Mouse (Mus musculus) gastrocnemius, postnatal 10 days (tissue): ENCODE measurements at regions not wholly inside any gene's neighbourhood (a gene's known extent, or its start where the extent isn't known, plus 50 kb on each side); places are given as distances from the start of the nearest gene placed in this dataset.

ENCODE experiments used
- DNase-seq: peaks from one replicate; pipeline ENCODE4 v3.0.0; 2021; ENCODE audit warnings: mixed read lengths

GRCm38 (mm10) chr10:83897558-83897957, 174.9 kb downstream of the 1500009L16Rik start:
- no peak for DNase-seq

- DNase-seq = no peak
Observed at GRCm38 (mm10) chr10:83906751-83907150, 184.1 kb downstream of the 1500009L16Rik start.

DNA sequence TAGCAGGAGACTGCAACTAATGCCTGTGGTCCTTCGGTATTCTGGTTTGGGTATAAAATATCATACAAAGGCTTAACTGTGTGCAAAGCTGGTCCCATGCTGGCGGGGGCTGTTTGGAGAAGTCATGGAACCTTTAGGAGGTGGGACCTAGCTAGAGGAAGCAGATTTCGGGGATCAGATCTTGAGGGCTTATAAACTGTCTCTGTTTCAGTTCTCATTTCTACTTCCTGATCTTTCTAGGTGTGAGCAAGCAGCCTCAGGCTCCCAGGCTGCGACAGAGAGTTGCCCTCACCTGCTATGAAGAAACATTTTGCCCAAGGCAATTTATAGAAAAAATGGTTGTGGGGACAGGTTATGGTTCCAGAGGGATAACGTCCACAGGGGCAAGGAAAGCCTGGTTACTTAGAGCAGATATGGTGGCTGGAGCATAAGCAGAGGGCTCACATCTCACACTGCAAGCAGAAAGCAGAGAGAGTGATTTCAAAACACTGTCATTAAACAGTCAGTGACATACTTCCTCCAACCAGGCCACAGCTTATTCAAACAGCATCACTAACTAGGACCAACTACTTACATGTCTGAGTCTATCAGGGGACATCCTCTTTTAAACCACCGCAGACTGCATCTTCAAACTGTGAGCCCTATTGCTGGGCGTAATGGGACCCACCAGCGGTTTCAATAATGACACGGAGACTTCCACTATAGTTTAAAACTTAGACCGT, 188.1 kb downstream of the 1500009L16Rik start:
- no peak for DNase-seq

- DNase-seq = no peak
Observed at GRCm38 (mm10) chr10:83914401-83915132, 191.9 kb downstream of the 1500009L16Rik start.

- no peak for DNase-seq
Observed at GRCm38 (mm10) chr10:83915133-83915730, 192.6 kb downstream of the 1500009L16Rik start.

DNA sequence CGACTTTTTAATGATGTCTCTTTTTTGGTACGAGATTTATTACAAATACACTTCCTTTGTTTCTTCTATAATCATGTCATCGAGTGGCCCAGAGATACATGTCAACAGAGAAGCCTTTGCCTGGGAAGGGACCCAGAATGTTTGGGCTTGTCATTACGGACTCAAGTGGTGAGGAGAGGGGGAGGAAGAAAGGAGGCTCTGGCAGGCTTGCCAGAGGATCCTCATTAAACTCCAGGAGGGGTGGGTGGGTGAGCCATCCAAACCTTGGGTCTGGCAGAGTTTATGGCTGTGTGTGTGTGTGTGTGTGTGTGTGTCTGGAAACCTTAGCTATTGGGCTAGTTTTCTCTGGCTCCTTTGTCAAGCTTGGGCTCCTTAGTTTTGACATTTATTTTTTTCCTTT, 204.3 kb downstream of the 1500009L16Rik start:
- DNase-seq = peak; percentile 11

DNA sequence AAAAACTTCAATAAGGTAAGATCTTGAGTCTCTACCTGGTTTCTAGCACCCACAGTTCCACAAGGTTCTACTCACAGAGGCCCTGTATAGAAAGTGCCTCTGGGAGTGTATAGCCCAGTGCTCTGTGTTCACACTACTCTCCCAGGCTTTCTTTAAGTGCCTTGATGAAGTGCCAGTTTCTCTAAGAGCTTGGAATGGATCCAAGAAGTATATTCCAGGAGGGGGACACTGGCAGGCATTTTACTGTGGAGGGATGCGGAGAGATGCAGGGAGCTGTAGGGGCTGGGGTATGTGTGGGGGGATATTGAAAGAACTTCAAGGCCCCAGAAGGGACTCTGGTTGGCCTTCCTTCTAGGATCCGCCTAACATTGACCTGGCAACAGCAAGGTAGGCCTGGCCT, 204.9 kb downstream of the 1500009L16Rik start:
- DNase-seq = no peak

DNA sequence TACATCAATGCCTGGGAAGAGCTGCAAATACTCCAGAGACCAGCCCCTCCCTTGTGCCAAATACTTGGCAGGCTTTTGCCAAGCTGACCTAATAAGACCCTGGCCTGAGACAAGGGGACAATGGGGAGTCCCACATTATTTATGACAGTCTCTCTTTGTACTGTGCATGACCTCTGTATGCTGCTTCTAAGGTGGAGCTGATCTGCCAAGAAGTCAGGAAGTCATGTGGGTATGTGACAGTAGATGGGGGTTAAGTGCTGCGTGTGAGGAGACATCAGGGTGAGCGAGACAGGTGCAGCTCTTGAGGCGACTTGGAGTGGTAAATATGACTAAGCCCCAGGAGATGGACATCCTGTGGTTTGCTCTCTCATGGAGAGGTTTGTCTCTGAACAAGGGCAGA, 209.1 kb downstream of the 1500009L16Rik start:
- no peak for DNase-seq

DNA sequence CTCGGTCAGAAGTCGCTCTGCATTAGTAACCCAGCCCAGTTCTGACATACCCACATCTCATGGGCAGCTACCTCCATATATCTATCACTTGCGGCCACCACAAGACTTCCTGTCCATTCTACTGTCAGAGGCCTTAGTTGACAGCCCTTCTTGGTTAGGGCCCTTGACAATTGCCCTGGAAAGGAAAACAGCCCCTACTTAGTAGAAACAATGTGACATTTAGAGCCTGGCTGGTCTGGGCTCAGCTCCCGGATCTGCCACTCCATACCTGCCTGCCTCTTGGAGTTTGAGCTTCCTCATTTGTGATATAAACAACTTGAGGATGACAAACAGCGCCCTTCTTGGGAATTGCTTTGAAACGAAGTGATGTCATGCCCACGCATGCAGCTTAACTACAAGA, 210.5 kb downstream of the 1500009L16Rik start:
- no peak for DNase-seq

DNA sequence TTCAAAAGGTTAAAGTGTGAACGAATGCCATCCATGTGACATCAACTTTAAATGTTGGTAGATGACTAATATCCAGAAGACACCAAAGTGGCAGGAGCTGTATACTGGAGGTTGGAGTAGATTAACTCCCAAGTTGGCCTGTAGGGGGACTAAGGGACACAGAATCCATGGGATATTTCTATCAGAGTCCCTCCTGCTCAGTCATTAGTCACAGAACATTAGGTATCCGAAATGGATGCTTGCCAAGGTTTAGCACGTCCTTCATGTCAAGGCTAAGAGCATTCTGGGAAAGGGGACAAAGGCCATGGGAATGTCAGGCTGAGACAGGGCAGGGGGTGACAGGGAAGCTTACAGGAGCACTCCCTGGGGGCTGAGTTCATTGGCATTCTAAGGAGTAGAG, 211.8 kb downstream of the 1500009L16Rik start:
- no peak for DNase-seq

- no peak for DNase-seq
Observed at GRCm38 (mm10) chr10:83937168-83937567, 214.5 kb downstream of the 1500009L16Rik start.

- no peak for DNase-seq
Observed at GRCm38 (mm10) chr10:83942101-83942500, 219.4 kb downstream of the 1500009L16Rik start.

DNA sequence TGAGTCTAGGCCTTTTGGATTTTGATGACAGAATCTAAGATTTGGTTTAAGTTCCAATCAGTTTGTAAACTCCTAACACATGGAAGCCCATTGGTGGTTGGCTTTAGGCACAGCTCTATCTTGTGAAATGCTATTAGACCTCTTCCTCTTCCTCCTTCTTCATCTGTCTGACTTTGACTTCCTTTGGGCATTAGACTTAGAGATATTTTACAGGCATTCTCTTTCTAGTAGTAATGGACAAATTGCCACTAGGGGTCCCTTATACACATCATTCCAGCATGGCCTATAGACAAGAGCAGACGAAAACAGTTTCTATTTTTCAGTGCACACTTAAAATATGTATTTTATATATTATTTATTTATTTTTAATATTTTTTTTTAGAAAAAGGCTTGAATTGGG, 221.5 kb downstream of the 1500009L16Rik start:
- no peak for DNase-seq

- DNase-seq = no peak
Observed at GRCm38 (mm10) chr10:83944897-83945296, 222.2 kb downstream of the 1500009L16Rik start.

GRCm38 (mm10) chr10:83945503-83945902, 222.8 kb downstream of the 1500009L16Rik start:
- DNase-seq = no peak

DNA sequence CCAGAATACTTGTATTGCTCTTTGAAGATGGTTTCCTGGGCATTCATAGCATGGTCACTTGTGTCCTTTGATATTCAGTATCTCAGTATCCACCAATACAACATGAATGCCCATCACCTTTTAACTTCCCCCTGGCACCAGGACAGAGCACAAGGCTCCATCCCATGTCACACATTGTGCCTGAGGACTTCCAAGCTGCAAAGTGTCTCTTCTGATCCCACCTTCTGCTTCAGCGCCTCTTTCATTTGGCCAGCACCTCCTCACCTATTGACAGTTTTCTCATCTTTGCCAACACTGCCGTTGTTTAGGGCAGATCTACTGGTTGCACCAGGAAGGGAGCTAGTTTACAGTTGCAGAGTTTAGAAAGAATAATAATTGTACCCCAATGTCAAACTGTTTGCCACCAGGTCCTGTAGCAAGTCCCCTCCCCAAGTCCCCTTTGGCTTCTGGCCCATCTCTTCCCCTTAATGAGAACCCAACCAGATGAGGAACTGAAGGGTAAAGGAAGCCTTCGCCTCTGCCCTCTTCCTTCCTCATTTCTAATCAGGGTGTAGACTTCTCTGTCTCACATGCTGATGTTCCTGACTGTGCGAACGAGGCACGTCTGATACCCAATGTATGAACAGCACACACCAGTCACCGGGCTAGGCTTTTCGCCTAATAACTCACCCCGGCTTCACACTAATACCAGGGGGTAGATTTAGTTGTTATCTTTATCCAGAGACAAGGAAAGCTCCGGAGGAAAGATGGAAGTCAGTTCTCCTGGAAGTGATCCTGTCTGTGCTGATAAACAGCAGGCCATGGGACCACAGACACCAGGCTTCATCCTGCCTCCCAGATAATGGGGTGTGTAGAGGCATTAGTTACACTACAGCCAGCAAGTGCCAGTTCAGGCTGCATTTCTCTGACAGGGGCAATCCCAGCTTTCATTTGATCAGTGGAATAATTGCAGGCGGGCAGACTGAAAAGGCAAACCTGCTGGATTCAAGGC, 223.8 kb downstream of the 1500009L16Rik start:
- no peak for DNase-seq

DNA sequence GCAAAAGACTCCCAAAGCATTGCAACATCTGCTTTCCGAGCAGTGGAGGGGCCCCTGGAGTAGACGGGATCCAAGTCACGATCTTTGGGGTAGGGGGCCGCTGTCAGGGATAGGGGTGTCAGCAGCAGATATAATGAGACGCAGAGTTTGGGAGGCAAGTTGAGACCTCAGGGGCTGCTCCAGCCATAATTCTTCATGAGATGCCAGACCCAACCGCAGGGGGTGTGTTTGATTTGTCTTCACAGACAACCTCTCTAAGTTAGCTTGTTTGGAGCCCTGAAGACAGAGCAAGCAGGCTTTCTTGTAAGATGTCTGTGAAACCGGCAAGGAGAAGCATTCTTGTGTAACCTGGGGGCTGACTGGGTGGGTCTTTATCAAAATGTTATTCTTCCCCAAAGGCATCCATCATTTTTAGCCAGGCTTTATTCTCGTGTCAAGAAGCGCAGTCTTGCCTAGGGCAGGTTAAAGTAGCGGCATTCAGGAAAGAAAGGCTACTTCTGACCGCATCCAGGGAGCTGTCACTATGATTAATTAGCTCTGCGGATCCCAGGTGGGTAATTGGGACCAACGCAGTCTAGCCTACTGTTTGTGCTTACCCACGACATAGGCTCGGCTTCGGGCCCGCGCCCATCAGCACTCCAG, 234.6 kb downstream of the 1500009L16Rik start:
- no peak for DNase-seq

DNA sequence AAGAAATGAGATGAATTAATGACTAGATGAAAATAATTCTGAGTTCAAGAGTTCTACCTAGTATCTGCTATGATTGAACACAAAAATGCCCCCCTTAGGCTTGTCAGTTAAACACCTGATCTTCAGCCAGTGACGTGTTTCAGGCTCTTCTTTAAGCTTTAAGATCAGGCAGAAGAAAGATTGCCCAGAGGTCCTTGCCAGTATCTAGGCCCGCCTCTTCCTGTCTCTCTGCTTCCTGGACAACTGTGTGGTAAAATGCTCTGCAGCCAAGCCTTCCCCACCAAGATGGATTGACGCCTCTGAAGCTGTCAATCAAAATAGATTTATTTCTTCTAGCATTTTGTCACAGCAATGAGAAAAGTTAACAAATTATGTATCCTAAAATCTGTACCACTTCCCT, 235.7 kb downstream of the 1500009L16Rik start:
- DNase-seq = no peak

DNA sequence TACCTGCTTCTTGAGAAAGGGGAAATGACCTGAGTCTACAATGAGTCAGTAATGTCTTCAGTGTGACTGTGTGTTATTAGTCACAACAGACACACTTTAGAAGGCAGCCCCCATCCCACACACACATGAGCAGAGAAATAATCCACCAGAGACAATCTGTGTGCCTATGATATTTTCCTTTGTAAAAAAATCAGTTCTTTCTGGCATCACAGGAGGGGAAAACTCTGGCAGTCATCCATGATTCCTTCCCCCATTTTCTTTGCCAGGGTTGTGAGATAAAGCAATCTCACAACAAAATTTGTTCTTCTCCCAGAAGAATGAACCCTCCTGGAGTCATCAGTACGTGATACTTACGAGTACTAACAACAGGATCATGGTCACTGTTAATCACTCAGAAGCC, 236.2 kb downstream of the 1500009L16Rik start:
- no peak for DNase-seq

- DNase-seq = no peak
Observed at GRCm38 (mm10) chr10:83963232-83963760, 240.6 kb downstream of the 1500009L16Rik start.
